Mouse (Mus musculus) liver, embryonic 16.5 days (tissue): ENCODE measurements at regions not wholly inside any gene's neighbourhood (a gene's known extent, or its start where the extent isn't known, plus 50 kb on each side); places are given as distances from the start of the nearest gene placed in this dataset.
A peak's percentile ranks its signal among the peaks of the same experiment; 100 is the strongest.

ENCODE experiments used
- ATAC-seq: fragments of 200-750 bp; cut with Nextera tagmentation; 2 replicates; pipeline ENCODE4 v1.8.0; 2017; ENCODE audit warnings: low read depth, mild to moderate bottlenecking, moderate number of reproducible peaks, moderate library complexity
- H3K27ac ChIP-seq: fragments of 300-500 bp; sonication (generic); 2 replicates; pipeline ENCODE4 v1.5.1; 2014; ENCODE audit warnings: mild to moderate bottlenecking, low read length
- H3K27me3 ChIP-seq: fragments of 300-500 bp; sonication (generic); 2 replicates; pipeline ENCODE4 v1.6.1; 2014; ENCODE audit warnings: low read depth, low read length, mixed read lengths; ENCODE audit not compliant: control insufficient read depth, insufficient read depth
- H3K36me3 ChIP-seq: fragments of 300-500 bp; sonication (generic); 2 replicates; pipeline ENCODE4 v1.6.1; 2014; ENCODE audit warnings: mild to moderate bottlenecking; ENCODE audit not compliant: control insufficient read depth, insufficient read depth
- H3K4me1 ChIP-seq: fragments of 300-500 bp; sonication (generic); 2 replicates; pipeline ENCODE4 v1.6.1; 2014; ENCODE audit warnings: low read depth, low read length, mixed read lengths; ENCODE audit not compliant: control insufficient read depth
- H3K4me2 ChIP-seq: fragments of 300-500 bp; sonication (generic); 2 replicates; pipeline ENCODE4 v1.6.1; 2014; ENCODE audit warnings: low read depth, low read length, mixed read lengths
- H3K4me3 ChIP-seq: fragments of 300-500 bp; sonication (generic); 2 replicates; pipeline ENCODE4 v1.5.1; 2014; ENCODE audit warnings: low read depth, mild to moderate bottlenecking, low read length
- H3K9ac ChIP-seq: fragments of 300-500 bp; sonication (generic); 2 replicates; pipeline ENCODE4 v1.6.1; 2014; ENCODE audit warnings: low read depth, low read length
- H3K9me3 ChIP-seq: fragments of 300-500 bp; sonication (generic); replicated peaks from 2 replicates; pipeline ENCODE4 v1.6.1; 2016; ENCODE audit warnings: low read length; ENCODE audit not compliant: control insufficient read depth
- WGBS: fragments of 180-500 bp; shearing (Covaris S2); extraction: QIAGEN DNeasy Blood & Tissue Kit; methylation state at CpG from one replicate; pipeline ENCODE4 v1.1.7; 2014; ENCODE audit not compliant: insufficient replicate concordance; 5-methylcytosine and 5-hydroxymethylcytosine counted together

DNA sequence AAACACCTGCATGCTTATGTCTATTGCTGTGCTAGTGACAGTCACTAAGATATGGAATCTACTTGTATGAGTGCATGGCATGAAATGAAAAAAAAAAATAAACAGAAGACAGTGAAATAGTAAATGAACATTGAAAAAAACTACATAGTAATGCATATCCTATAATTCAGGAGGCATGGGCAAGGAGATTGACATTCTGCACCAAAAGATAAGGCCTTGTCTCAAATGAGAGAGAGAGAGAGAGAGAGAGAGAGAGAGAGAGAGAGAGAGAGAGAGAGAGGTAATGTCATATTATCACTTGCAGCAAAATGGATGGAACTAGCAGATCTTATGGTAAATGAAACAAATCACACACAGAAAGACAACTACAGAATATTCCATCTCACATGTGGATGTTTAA lies 115.4 kb downstream of the Ube2e3 start:
- no peak overlapping the region for H3K4me2 ChIP-seq
- H3K27ac ChIP-seq: no peak overlapping the region
- H3K4me3 ChIP-seq: no peak overlapping the region
- ATAC-seq: peak; percentile 50
- no peaks in the 10 kb centered on the region for H3K9me3 ChIP-seq
- H3K36me3 ChIP-seq: no peaks in the 10 kb centered on the region
- H3K9ac ChIP-seq: no peak overlapping the region
- H3K27me3 ChIP-seq: no peaks in the 10 kb centered on the region
- no peaks in the 10 kb centered on the region for H3K4me1 ChIP-seq

DNA sequence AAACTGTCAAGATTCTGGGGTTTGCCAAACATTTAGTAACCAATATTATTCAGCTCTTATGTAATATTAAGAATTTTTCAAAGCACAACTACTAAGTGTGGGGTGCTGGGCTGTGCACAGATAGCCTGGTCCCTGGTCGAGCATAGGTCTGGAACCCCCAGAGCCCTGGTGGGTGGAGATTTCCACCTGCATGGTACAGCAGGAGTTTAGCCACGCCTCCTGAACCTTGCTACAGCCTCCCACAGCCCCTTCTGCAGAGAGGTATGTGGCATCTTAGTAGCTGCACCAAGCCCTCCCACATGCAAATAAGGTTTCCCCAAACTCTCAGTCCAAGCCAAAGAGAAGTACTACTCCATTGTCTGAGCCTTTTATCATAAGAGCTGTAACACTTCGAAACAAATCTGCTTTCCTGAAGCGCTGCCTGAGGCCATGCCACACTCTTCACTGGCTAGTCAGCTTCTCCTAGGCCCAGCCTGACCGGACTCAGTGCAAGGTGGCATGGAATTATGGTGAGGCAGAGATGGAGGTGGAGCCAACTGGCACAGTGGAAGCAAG lies 116.1 kb downstream of the Ube2e3 start:
- Histone ChIP-seq H3K27ac (no peak overlapping the region), H3K4me3 (no peak overlapping the region), H3K9ac (no peak overlapping the region), H3K36me3 (no peaks in the 10 kb centered on the region), H3K27me3 (no peaks in the 10 kb centered on the region), H3K4me2 (no peak overlapping the region), H3K9me3 (no peaks in the 10 kb centered on the region), H3K4me1 (no peaks in the 10 kb centered on the region)
- WGBS: 50% methylated on average over 5 of the region's 5 CpGs
- ATAC-seq: no peak

DNA sequence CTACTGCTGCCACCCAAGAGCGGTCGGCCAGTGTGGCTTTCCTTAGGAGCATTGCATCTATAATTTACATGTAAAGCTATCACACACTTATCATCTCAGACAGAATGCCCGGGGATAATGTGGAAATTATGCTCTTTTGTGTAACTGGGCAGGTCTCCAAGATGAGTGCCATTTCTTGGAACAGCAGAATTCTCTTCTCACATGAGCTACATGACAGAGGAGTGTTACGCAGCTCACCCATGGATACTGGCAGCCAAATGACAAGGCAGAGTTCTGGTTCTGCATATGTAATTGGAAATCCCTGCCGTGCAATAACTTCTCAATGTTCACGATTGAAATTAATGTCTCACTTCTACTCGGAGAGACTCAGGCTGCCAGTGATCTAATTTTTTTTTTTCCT lies 119.1 kb downstream of the Ube2e3 start:
- WGBS: 71% methylated on average over 7 of the region's 7 CpGs
- no peak for ATAC-seq
- no peak overlapping the region for H3K9ac ChIP-seq

DNA sequence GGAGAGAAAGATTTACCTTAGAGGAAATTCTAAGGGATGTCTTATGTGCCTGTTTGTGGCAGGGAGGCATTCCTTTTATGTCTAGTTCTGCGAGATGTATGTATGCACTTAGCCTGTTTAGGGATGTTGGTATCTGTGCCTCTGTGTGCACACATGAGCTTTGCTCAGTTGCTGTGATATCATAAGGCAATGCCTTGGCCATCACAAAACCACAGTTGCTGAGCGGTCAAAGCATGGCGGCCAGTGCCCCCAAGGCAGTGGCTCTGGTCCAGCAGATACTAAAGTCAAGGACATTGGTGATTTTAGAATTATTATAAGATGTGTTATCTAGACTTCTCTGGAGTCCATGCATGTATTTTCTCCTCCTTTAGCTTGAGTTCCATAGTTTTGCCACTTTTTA lies 119.5 kb downstream of the Ube2e3 start:
- Histone ChIP-seq H3K4me1 (no peaks in the 10 kb centered on the region), H3K27ac (no peak overlapping the region), H3K9ac (no peak overlapping the region), H3K4me2 (no peak overlapping the region), H3K4me3 (no peak overlapping the region), H3K27me3 (no peaks in the 10 kb centered on the region), H3K9me3 (no peaks in the 10 kb centered on the region), H3K36me3 (no peaks in the 10 kb centered on the region)
- 80% methylated on average over 3 of the region's 3 CpGs for WGBS
- ATAC-seq: no peak

More for the DNA sequence above, 119.1 kb downstream of the Ube2e3 start:
- Histone ChIP-seq H3K4me3 (no peak overlapping the region), H3K4me1 (no peaks in the 10 kb centered on the region), H3K4me2 (no peak overlapping the region), H3K9me3 (no peaks in the 10 kb centered on the region), H3K36me3 (no peaks in the 10 kb centered on the region), H3K27ac (no peak overlapping the region), H3K27me3 (no peaks in the 10 kb centered on the region)

DNA sequence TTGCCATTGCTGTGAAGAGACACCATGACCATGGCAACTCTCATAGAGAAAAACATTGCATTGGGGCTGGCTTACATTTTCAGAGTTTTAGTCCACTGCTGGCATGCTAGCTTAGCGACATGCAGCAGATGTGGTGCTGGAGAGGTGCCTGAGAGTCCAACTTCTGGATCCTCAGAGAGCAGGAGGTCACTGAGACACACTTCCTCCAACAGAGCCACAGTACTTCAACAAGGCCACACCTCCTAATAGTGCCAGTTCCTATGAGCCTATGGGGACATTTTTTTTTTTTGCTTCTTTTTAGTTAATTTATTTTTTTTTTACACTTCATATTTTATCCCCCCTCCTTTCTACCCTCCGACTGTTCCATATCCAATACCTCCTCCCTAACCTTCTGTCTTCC lies 120.3 kb downstream of the Ube2e3 start:
- Histone ChIP-seq H3K4me3 (no peak overlapping the region), H3K9ac (no peak overlapping the region), H3K9me3 (no peaks in the 10 kb centered on the region), H3K4me2 (no peak overlapping the region), H3K27me3 (no peaks in the 10 kb centered on the region), H3K27ac (no peak overlapping the region), H3K4me1 (no peaks in the 10 kb centered on the region), H3K36me3 (no peaks in the 10 kb centered on the region)
- 56% methylated on average over 2 of the region's 2 CpGs for WGBS
- no peak for ATAC-seq

DNA sequence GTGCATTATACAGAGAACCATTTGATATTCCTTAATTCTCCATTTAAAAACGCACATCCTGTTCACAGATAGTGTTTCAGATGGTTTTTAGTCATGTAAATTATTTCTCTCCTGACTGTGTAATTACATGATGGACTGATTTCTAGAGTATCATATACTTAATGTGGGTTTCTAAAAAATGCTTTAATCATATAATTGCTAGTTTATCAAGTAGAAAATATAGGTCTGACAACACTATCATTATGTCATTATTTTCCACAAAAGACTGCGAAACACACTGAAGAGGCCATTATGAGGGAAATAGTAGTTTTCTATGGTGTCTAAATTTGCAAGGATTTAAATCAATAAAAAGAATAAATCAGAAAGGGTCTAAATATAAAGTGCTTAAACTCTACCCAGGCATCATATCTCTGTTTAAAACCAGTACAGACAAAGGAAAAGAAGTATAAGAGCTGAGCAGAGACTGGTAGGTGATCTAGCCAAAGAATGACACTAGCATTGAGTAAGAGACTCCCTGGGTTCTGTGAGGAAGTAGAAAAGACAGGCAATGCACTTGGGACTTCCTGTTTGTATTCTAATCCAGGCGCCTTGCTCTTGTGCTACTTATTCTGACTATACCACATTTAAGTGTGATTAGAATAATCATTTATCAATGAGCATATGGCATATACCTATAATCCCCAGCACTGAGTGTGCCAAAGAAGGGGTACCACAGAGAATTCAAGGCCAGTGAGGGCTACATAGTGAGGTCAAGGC lies 127.1 kb downstream of the Ube2e3 start:
- no peaks in the 10 kb centered on the region for H3K36me3 ChIP-seq
- H3K27me3 ChIP-seq: no peaks in the 10 kb centered on the region
- H3K9ac ChIP-seq: no peak overlapping the region
- no peaks in the 10 kb centered on the region for H3K4me1 ChIP-seq
- ATAC-seq: no peak
- WGBS: 60% methylated on average over 3 of the region's 3 CpGs
- H3K4me2 ChIP-seq: no peak overlapping the region
- H3K9me3 ChIP-seq: no peaks in the 10 kb centered on the region
- H3K4me3 ChIP-seq: no peak overlapping the region
- no peak overlapping the region for H3K27ac ChIP-seq

DNA sequence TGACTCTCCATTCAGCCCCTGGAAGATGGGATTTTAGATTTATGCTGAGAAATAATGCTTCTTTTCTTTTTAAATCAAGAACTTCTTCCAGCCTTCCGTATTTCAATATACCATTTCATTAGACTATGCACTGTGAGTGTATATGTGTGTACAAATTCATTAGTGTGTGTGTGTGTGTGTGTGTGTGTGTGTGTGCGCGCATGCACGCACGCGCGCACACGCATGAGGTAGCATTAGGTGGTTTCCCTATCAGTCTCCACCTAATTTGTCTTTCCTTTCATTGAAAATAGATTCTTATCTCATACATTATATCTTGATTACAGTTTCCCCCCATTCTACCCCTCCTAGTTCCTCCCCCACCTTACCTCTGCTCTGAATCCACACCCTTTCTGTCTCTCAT lies 130.7 kb downstream of the Ube2e3 start:
- ATAC-seq: no peak

DNA sequence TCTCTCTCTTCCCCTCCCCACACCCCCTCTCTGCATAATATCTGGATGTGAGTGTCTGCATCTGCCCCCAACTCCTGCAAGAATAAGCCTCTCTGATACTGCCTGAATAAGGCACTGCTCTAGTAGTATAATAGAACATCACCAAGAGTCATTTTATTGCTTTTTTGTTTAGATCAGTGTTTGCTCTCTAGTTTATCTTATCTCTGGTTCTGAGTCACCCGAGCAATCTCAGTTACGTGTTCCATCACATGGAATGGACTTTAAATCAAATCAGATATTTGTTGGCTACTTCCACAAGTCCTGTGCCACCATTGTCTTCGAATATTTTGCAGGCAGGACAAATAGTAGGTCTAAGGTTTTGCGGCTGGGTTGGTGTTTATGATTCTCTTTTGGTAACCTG lies 131.5 kb downstream of the Ube2e3 start:
- H3K4me3 ChIP-seq: no peak overlapping the region

More for the DNA sequence above, 130.7 kb downstream of the Ube2e3 start:
- WGBS: 91% methylated on average over 8 of the region's 8 CpGs
- Histone ChIP-seq H3K4me3 (no peak overlapping the region), H3K4me1 (no peaks in the 10 kb centered on the region), H3K4me2 (no peak overlapping the region), H3K36me3 (no peaks in the 10 kb centered on the region), H3K27me3 (no peaks in the 10 kb centered on the region), H3K27ac (no peak overlapping the region), H3K9ac (no peak overlapping the region), H3K9me3 (no peaks in the 10 kb centered on the region)

DNA sequence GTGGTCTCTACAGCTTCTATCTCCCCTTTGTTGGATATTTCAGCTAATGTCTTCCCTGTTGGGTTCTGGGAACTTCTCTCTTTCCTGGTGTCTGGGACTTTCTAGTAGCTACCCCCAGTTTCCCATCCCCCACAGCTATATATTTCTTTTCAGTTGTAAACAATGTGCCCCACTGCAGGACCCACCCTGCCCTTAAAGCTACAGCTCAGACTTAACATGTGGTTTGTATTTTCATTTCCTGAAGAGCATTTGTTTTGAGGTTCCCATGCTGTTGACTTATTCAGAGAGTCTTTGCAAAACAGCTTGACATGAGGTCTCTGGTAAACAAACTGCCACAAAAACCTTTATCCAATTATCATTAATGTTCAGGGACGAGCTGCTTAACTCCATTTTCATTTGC lies 136.9 kb downstream of the Ube2e3 start:
- no peaks in the 10 kb centered on the region for H3K9me3 ChIP-seq
- WGBS: 34% methylated on average over 1 of the region's 1 CpGs
- no peak overlapping the region for H3K4me3 ChIP-seq
- no peaks in the 10 kb centered on the region for H3K27me3 ChIP-seq
- no peaks in the 10 kb centered on the region for H3K36me3 ChIP-seq
- H3K4me2 ChIP-seq: no peak overlapping the region
- H3K27ac ChIP-seq: no peak overlapping the region
- no peaks in the 10 kb centered on the region; the same call in 1 of the 2 replicates for H3K4me1 ChIP-seq
- no peak overlapping the region for H3K9ac ChIP-seq
- no peak for ATAC-seq

More for the DNA sequence above, 131.5 kb downstream of the Ube2e3 start:
- 59% methylated on average over 4 of the region's 4 CpGs for WGBS
- Histone ChIP-seq H3K9ac (no peak overlapping the region), H3K9me3 (no peaks in the 10 kb centered on the region), H3K4me1 (no peaks in the 10 kb centered on the region), H3K27ac (no peak overlapping the region), H3K4me2 (no peak overlapping the region), H3K36me3 (no peaks in the 10 kb centered on the region), H3K27me3 (no peaks in the 10 kb centered on the region)
- ATAC-seq: no peak
